Mouse (Mus musculus) B cell, adult 2 months (primary cell): ENCODE measurements around the gene Scin.
"Not testable (repeated sequence)": the region's sequence is repeated elsewhere in the genome, so short reads cannot be mapped to it uniquely, and the experiment has no call there.

Experiments
- DNase-seq, 2 experiments: peaks; one replicate each; pipeline ENCODE4 v3.0.0; 2022

Scin gene

GRCm38 (mm10) chr12:40133573-40134271 is at the start of gene Scin:
TSS of gene Scin (minus strand) at chr12:40134228.
- peak; percentile 24 to 30 for DNase-seq

GRCm38 (mm10) chr12:40177089-40177488 is 43.1 kb upstream of the Scin start:
- DNase-seq, result peak; percentile 46 to 50

GRCm38 (mm10) chr12:40176158-40176557 is 42.1 kb upstream of the Scin start:
- DNase-seq, result no peak

GRCm38 (mm10) chr12:40175171-40175570 is 41.1 kb upstream of the Scin start:
- DNase-seq, result not testable (repeated sequence)

- DNase-seq, result peak in 1 of 2 experiments; percentile 5
These were observed 37.6 kb upstream of the Scin start for GRCm38 (mm10) chr12:40171637-40172036.

- no peak for DNase-seq
These were observed 35.6 kb upstream of the Scin start for GRCm38 (mm10) chr12:40169675-40170074.

GRCm38 (mm10) chr12:40164621-40165020 is 30.6 kb upstream of the Scin start:
- peak; percentile 19 to 28 for DNase-seq

- no peak for DNase-seq
These were observed 26.7 kb upstream of the Scin start for GRCm38 (mm10) chr12:40160777-40161176.

GRCm38 (mm10) chr12:40154188-40154587 is 20.2 kb upstream of the Scin start:
- DNase-seq, result no peak

GRCm38 (mm10) chr12:40152353-40153069 is 18.5 kb upstream of the Scin start:
- DNase-seq, result no peak

GRCm38 (mm10) chr12:40147319-40147718 is 13.3 kb upstream of the Scin start:
- DNase-seq, result no peak

GRCm38 (mm10) chr12:40146510-40146909 is 12.5 kb upstream of the Scin start:
- DNase-seq, result no peak

- DNase-seq, result peak; percentile 17 to 36
These were observed 6.7 kb upstream of the Scin start for GRCm38 (mm10) chr12:40140706-40141105.

- DNase-seq, result no peak
These were observed 5.6 kb upstream of the Scin start for GRCm38 (mm10) chr12:40139484-40140245.

- DNase-seq, result no peak
These were observed 501 bp upstream of the Scin start for GRCm38 (mm10) chr12:40134529-40134928.

- DNase-seq, result no peak
These were observed 845 bp downstream of the Scin start for GRCm38 (mm10) chr12:40133194-40133572.

GRCm38 (mm10) chr12:40118872-40119271 is 15.2 kb downstream of the Scin start:
- DNase-seq, result no peak

- no peak for DNase-seq
These were observed 17.0 kb downstream of the Scin start for GRCm38 (mm10) chr12:40117045-40117444.

GRCm38 (mm10) chr12:40116214-40116613 is 17.8 kb downstream of the Scin start:
- no peak for DNase-seq

GRCm38 (mm10) chr12:40114883-40115282 is 19.1 kb downstream of the Scin start:
- DNase-seq, result peak; percentile 14 to 19

GRCm38 (mm10) chr12:40114020-40114419 is 20.0 kb downstream of the Scin start:
- DNase-seq, result no peak

- DNase-seq, result no peak
These were observed 20.4 kb downstream of the Scin start for GRCm38 (mm10) chr12:40113605-40114004.

GRCm38 (mm10) chr12:40109227-40109626 is 24.8 kb downstream of the Scin start:
- DNase-seq, result no peak

- no peak for DNase-seq
These were observed 25.9 kb downstream of the Scin start for GRCm38 (mm10) chr12:40108143-40108542.
